Mouse (Mus musculus): ENCODE results near the gene Xrcc4. TPM values are rescaled to one million over a fixed set of nuclear protein-coding genes. Genes with fewer than 3 reads are reported as not detected.

The Xrcc4 gene
- polyA plus RNA-seq, 1 experiment from 2014 or later, result 9.7 TPM

GRCm38 (mm10) chr13:89914332-89914731, 175.1 kb downstream of the Xrcc4 start:
- Histone ChIP-seq H3K27me3 (ENCODE audit: low read depth, poor library complexity, severe bottlenecking) (no peaks in the 10 kb centered on the region), H3K9me3 (replicated peaks) (no peaks in the 10 kb centered on the region), H3K4me3 (no peak overlapping the region), H3K27ac (replicated peaks) (no peak overlapping the region), H3K36me3 (no peaks in the 10 kb centered on the region), H3K4me1 (no peaks in the 10 kb centered on the region)
- DNase-seq (ENCODE audit: low spot score), result no peak
- 90% methylated on average over 5 of the region's 5 CpGs for WGBS

- no peak overlapping the region for H3K27ac ChIP-seq (replicated peaks)
- no peaks in the 10 kb centered on the region for H3K27me3 ChIP-seq (ENCODE audit: low read depth, poor library complexity, severe bottlenecking)
- no peaks in the 10 kb centered on the region for H3K9me3 ChIP-seq (replicated peaks)
- DNase-seq (ENCODE audit: low spot score), result no peak
- WGBS, result 90% methylated on average over 6 of the region's 6 CpGs
- no peaks in the 10 kb centered on the region for H3K4me1 ChIP-seq
- no peaks in the 10 kb centered on the region for H3K36me3 ChIP-seq
- no peak overlapping the region for H3K4me3 ChIP-seq
Observed at GRCm38 (mm10) chr13:89913891-89914290, 175.5 kb downstream of the Xrcc4 start.

GRCm38 (mm10) chr13:89906120-89906519, 183.3 kb downstream of the Xrcc4 start:
- no peaks in the 10 kb centered on the region for H3K36me3 ChIP-seq
- H3K9me3 ChIP-seq (replicated peaks), result no peaks in the 10 kb centered on the region
- peaks cover 5% of the 10 kb centered on the region for H3K4me1 ChIP-seq
- H3K27ac ChIP-seq (replicated peaks), result no peak overlapping the region
- no peak overlapping the region for H3K4me3 ChIP-seq
- WGBS, result 74% methylated on average over 2 of the region's 2 CpGs
- no peak for DNase-seq (ENCODE audit: low spot score)
- no peaks in the 10 kb centered on the region for H3K27me3 ChIP-seq (ENCODE audit: low read depth, poor library complexity, severe bottlenecking)

DNA sequence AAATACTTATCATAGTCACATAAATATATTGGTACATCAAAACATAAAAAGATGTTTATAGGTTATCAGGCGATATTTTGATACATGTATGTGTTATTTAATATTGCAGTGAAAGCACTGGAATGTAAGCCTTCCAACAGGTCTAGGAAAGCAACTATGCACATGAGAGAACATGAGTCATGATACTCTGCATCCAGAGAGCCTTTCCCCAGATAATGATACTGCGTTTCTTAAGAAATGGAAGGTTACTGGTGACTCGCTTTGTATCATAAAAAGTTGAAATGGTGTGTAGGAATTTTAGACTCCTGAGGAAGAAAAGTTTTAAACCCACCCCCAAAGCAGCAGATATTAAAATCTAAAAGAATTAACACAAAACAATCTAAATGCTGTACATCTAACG, 190.3 kb downstream of the Xrcc4 start:
- Histone ChIP-seq H3K36me3 (no peaks in the 10 kb centered on the region), H3K9me3 (replicated peaks) (no peaks in the 10 kb centered on the region), H3K4me1 (no peaks in the 10 kb centered on the region), H3K27me3 (ENCODE audit: low read depth, poor library complexity, severe bottlenecking) (no peaks in the 10 kb centered on the region), H3K27ac (replicated peaks) (no peak overlapping the region), H3K4me3 (no peak overlapping the region)
- DNase-seq (ENCODE audit: low spot score), result no peak
- 93% methylated on average over 4 of the region's 4 CpGs for WGBS

GRCm38 (mm10) chr13:89892140-89892539, 197.3 kb downstream of the Xrcc4 start:
- Histone ChIP-seq H3K4me3 (no peak overlapping the region), H3K27ac (replicated peaks) (no peak overlapping the region), H3K36me3 (no peaks in the 10 kb centered on the region), H3K4me1 (0 out of 2 replicates have a peak, but pooled peaks cover 2% of the 10 kb centered on the region), H3K27me3 (ENCODE audit: low read depth, poor library complexity, severe bottlenecking) (no peaks in the 10 kb centered on the region), H3K9me3 (replicated peaks) (no peaks in the 10 kb centered on the region)
- WGBS, result 83% methylated on average over 4 of the region's 4 CpGs
- DNase-seq (ENCODE audit: low spot score), result no peak

DNA sequence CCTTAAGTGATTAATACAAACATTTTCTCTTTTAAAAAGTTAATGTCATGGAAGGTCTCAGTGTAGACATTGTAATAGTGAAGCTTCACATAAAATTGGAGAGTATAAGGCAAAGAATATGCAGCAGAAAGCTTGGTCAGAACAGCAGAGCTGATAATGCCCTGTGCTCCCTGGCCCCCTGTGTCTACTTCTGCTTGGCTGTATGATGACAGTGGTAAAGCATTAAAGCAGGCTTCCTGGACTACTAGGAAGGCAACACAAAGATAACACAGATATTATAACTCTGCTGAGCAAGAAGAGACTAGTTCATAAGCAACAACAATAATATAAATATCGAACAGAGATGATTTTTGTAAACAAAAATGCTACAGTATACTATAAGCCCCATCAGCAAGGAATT, 199.2 kb downstream of the Xrcc4 start:
- Histone ChIP-seq H3K9me3 (replicated peaks) (no peaks in the 10 kb centered on the region), H3K27me3 (ENCODE audit: low read depth, poor library complexity, severe bottlenecking) (no peaks in the 10 kb centered on the region), H3K36me3 (no peaks in the 10 kb centered on the region), H3K27ac (replicated peaks) (no peak overlapping the region), H3K4me3 (no peak overlapping the region), H3K4me1 (0 out of 2 replicates have a peak, but pooled peaks cover 2% of the 10 kb centered on the region)
- WGBS, result 86% methylated on average over 1 of the region's 1 CpGs
- DNase-seq (ENCODE audit: low spot score), result no peak

GRCm38 (mm10) chr13:89889074-89889473, 200.3 kb downstream of the Xrcc4 start:
- no peak overlapping the region for H3K27ac ChIP-seq (replicated peaks)

DNA sequence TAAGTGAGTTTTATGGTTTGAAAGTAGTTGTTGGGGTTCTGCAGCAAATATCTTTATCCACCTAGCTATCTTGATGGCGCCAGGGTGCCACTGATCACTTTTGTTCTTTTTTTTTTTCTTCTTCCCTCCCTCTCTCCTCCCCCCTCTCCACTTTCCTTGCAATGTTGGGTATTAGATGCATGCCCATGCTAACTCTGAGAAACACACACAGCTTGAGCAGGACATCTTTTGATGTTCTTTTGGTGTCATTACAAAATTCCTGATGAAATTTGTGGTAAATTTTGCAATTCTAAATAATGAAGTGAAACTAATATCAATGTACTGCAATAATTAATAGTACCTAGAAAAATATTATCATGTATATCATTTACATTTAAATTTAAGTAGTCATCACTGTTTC, 205.9 kb downstream of the Xrcc4 start:
- Histone ChIP-seq H3K9me3 (replicated peaks) (no peaks in the 10 kb centered on the region), H3K27ac (replicated peaks) (no peak overlapping the region), H3K4me3 (no peak overlapping the region), H3K36me3 (no peaks in the 10 kb centered on the region), H3K4me1 (no peaks in the 10 kb centered on the region), H3K27me3 (ENCODE audit: low read depth, poor library complexity, severe bottlenecking) (no peaks in the 10 kb centered on the region)
- WGBS, result 73% methylated on average over 1 of the region's 1 CpGs
- DNase-seq (ENCODE audit: low spot score), result no peak

More at GRCm38 (mm10) chr13:89889074-89889473, 200.3 kb downstream of the Xrcc4 start:
- H3K36me3 ChIP-seq, result no peaks in the 10 kb centered on the region
- no peaks in the 10 kb centered on the region for H3K27me3 ChIP-seq (ENCODE audit: low read depth, poor library complexity, severe bottlenecking)
- H3K4me1 ChIP-seq, result 0 out of 2 replicates have a peak, but pooled peaks cover 2% of the 10 kb centered on the region
- 76% methylated on average over 5 of the region's 5 CpGs for WGBS
- no peaks in the 10 kb centered on the region for H3K9me3 ChIP-seq (replicated peaks)
- H3K4me3 ChIP-seq, result no peak overlapping the region
- DNase-seq (ENCODE audit: low spot score), result no peak

GRCm38 (mm10) chr13:89881281-89881680, 208.1 kb downstream of the Xrcc4 start:
- no peak for DNase-seq (ENCODE audit: low spot score)
- no peaks in the 10 kb centered on the region for H3K27me3 ChIP-seq (ENCODE audit: low read depth, poor library complexity, severe bottlenecking)
- no peak overlapping the region for H3K4me3 ChIP-seq
- no peak overlapping the region for H3K27ac ChIP-seq (replicated peaks)
- H3K4me1 ChIP-seq, result no peaks in the 10 kb centered on the region
- no peaks in the 10 kb centered on the region for H3K9me3 ChIP-seq (replicated peaks)
- H3K36me3 ChIP-seq, result no peaks in the 10 kb centered on the region
- 79% methylated on average over 2 of the region's 2 CpGs for WGBS

- H3K27me3 ChIP-seq (ENCODE audit: low read depth, poor library complexity, severe bottlenecking), result no peaks in the 10 kb centered on the region
- H3K27ac ChIP-seq (replicated peaks), result no peak overlapping the region
- H3K9me3 ChIP-seq (replicated peaks), result no peaks in the 10 kb centered on the region
- no peaks in the 10 kb centered on the region for H3K4me1 ChIP-seq
- WGBS, result 91% methylated on average over 10 of the region's 10 CpGs
- no peak for DNase-seq (ENCODE audit: low spot score)
- H3K4me3 ChIP-seq, result no peak overlapping the region
- H3K36me3 ChIP-seq, result no peaks in the 10 kb centered on the region
Observed at GRCm38 (mm10) chr13:89878832-89879468, 210.5 kb downstream of the Xrcc4 start.

GRCm38 (mm10) chr13:89875499-89875898, 213.9 kb downstream of the Xrcc4 start:
- WGBS, result 97% methylated on average over 4 of the region's 4 CpGs
- no peak for DNase-seq (ENCODE audit: low spot score)
- H3K4me3 ChIP-seq, result no peak overlapping the region
- no peaks in the 10 kb centered on the region for H3K9me3 ChIP-seq (replicated peaks)
- H3K36me3 ChIP-seq, result no peaks in the 10 kb centered on the region
- H3K27me3 ChIP-seq (ENCODE audit: low read depth, poor library complexity, severe bottlenecking), result no peaks in the 10 kb centered on the region
- H3K27ac ChIP-seq (replicated peaks), result no peak overlapping the region
- H3K4me1 ChIP-seq, result no peaks in the 10 kb centered on the region

DNA sequence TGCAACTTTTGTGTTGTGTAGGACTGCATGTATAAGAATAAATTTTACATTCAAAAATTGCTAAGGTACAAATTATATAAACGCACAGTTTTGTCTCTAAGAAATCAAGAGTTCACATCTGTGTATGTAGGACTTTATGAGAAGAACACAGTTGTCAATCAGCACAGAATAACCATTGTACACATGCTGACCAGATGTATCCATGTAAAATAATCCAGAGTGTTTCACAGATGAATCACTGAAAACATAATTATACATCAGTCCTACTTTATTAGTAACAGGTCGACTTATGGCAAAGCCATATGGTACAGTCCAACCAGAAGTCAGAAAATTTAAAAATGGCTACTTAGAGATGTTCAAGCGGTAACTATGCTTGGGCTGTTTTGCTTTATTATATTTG, 216.7 kb downstream of the Xrcc4 start:
- H3K27ac ChIP-seq (replicated peaks), result no peak overlapping the region
- H3K27me3 ChIP-seq (ENCODE audit: low read depth, poor library complexity, severe bottlenecking), result no peaks in the 10 kb centered on the region
- no peak overlapping the region for H3K4me3 ChIP-seq
- 87% methylated on average over 3 of the region's 3 CpGs for WGBS
- no peak for DNase-seq (ENCODE audit: low spot score)
- H3K4me1 ChIP-seq, result no peaks in the 10 kb centered on the region
- no peaks in the 10 kb centered on the region for H3K9me3 ChIP-seq (replicated peaks)
- H3K36me3 ChIP-seq, result no peaks in the 10 kb centered on the region

DNA sequence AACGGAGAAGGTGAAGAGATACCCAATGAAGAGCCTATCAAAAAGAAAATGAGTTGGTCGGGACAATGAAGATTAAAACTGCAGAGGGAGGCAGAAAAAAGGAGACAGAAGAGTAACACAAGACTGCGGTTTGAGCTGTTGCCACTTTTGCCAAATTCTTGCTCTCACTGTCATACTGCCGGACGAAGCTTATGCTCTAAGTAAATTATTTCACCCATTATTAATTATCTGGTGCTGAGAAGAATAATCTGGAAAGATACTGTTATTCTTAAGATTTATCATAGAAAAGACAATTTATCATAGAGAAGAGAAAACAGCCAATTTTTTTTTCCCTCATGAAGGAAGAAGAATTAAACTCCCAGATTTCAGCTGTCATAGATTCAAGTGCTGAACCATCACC, 235.3 kb downstream of the Xrcc4 start:
- WGBS, result 90% methylated on average over 5 of the region's 5 CpGs
- Histone ChIP-seq H3K27me3 (ENCODE audit: low read depth, poor library complexity, severe bottlenecking) (no peaks in the 10 kb centered on the region), H3K9me3 (replicated peaks) (no peaks in the 10 kb centered on the region), H3K4me3 (no peak overlapping the region), H3K27ac (replicated peaks) (no peak overlapping the region), H3K4me1 (no peaks in the 10 kb centered on the region), H3K36me3 (no peaks in the 10 kb centered on the region)
- DNase-seq (ENCODE audit: low spot score), result no peak

DNA sequence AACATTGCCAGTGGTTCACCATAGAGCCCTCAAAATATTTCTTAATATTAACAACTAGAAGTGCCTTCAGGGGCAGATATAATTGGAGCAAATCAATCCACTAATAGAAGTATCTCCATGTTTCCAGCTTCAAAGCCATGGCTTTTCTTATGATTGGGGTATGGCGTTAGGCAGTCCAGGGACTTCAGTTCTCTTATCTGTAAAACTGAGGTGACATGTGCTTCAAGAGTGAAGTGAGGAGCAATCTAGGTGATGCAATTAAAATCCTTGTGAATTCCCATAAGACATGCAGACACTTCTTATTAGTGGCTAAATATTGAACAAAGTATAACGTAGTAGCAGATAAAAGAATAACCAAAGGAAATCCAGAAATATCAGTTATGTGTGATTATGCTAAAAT, 238.7 kb downstream of the Xrcc4 start:
- WGBS, result 94% methylated on average over 2 of the region's 2 CpGs
- no peaks in the 10 kb centered on the region for H3K4me1 ChIP-seq
- no peaks in the 10 kb centered on the region for H3K27me3 ChIP-seq (ENCODE audit: low read depth, poor library complexity, severe bottlenecking)
- H3K4me3 ChIP-seq, result no peak overlapping the region
- no peak for DNase-seq (ENCODE audit: low spot score)
- no peaks in the 10 kb centered on the region for H3K9me3 ChIP-seq (replicated peaks)
- H3K27ac ChIP-seq (replicated peaks), result no peak overlapping the region
- H3K36me3 ChIP-seq, result no peaks in the 10 kb centered on the region
